10 mouse cellular contexts compared by ENCODE assay signal in the genomic region with DNA sequence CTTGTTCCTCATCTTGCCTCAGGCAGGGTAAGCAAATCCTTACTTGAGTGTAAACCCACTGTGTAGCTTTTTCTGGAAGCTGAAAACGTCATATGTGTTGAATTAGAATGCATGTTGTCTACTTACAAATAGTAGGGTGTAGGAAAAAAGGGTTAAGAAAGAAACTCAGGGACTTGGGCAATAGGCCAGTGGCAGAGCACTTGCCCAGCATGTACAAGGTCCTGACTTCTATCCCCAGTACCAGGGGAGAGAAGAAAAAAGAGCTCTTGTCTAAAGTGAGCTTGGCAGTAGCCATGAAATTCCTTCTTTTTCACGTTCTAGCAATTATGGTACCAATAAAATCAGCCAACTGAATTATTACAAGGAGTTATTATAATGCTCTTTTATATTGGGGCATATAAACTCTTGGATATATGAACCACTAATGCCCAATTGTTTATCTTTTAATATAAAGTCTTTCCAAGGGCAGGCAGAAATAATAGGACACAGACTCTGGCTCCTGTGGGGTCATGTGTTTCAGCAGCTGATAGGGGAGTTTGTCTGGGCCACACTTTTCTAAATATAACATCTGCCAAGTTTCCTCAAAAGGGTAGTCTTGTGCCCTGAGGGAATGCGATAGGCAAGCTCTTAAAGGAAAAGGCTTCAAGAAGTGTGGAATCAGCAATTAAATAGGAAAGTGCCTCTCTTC.
DNase-seq lines count a peak whose midpoint lies in the region; ATAC-seq and TF ChIP-seq lines count a peak whose summit lies in the region.
"Had no signal": no experiment of that assay in that cellular context is flagged by ENCODE, and none has a peak within 500 bp of the region (broad histone marks: within the 10 kb centered on the region; RNA-seq: fewer than 3 reads in every experiment).

No protein-coding gene starts in this region.

- 43% methylated on average over 3 of the region's 3 CpGs for WGBS in kidney, embryonic 16.5 days
- 24% methylated on average over 3 of the region's 3 CpGs for WGBS in embryonic facial prominence, embryonic 13.5 days
- WGBS in heart, postnatal 0 days, result 19% methylated on average over 3 of the region's 3 CpGs
- 81% methylated on average over 3 of the region's 3 CpGs for whole genome bisulfite sequencing in macrophage (ENCODE audit: missing documents)

- no peak for ATAC-seq in kidney, embryonic 16.5 days (ENCODE audit: low FRiP score, low TSS enrichment)
- no peak for ATAC-seq in embryonic facial prominence, embryonic 13.5 days (ENCODE audit: insufficient number of reproducible peaks, insufficient read depth, low FRiP score, low TSS enrichment, low read depth)
- ATAC-seq in heart, postnatal 0 days (ENCODE audit: insufficient read depth, low read depth), result peak; percentile 92
- ATAC-seq in erythroblast, adult 5-6 weeks (replicated peaks; ENCODE audit: low FRiP score, poor library complexity, severe bottlenecking), result no peak

- no peaks in the 10 kb centered on the region for H3K79me2 ChIP-seq in macrophage (ENCODE audit: inconsistent target)

- no peaks in the 10 kb centered on the region for H3K9me3 ChIP-seq in kidney, embryonic 16.5 days (ENCODE audit: low read length)
- no peaks in the 10 kb centered on the region for H3K9me3 ChIP-seq in embryonic facial prominence, embryonic 13.5 days
- H3K9me3 ChIP-seq in heart, postnatal 0 days (replicated peaks; ENCODE audit: control insufficient read depth, low read length), result no peaks in the 10 kb centered on the region
- H3K9me3 ChIP-seq: megakaryocyte, embryonic 14.5 days had no signal

- H3K27ac ChIP-seq in kidney, embryonic 16.5 days (ENCODE audit: low read length), result peak overlapping the region; percentile 13; the same call in 1 of the 2 replicates
- peak overlapping the region; percentile 12; the same call in 1 of the 2 replicates for H3K27ac ChIP-seq in embryonic facial prominence, embryonic 13.5 days
- H3K27ac ChIP-seq in heart, postnatal 0 days (ENCODE audit: low read depth), result peak overlapping the region; percentile 90
- peak overlapping the region; percentile 24 for H3K27ac ChIP-seq in macrophage

- H3K4me1 ChIP-seq in kidney, embryonic 16.5 days (ENCODE audit: insufficient read depth, low read length), result peaks cover 8% of the 10 kb centered on the region; the same call in 1 of the 2 replicates
- peaks cover 11% of the 10 kb centered on the region for H3K4me1 ChIP-seq in embryonic facial prominence, embryonic 13.5 days
- peaks cover 26% of the 10 kb centered on the region for H3K4me1 ChIP-seq in heart, postnatal 0 days (ENCODE audit: control insufficient read depth, insufficient read depth)

- no peaks in the 10 kb centered on the region for H3K27me3 ChIP-seq in kidney, embryonic 16.5 days (ENCODE audit: insufficient read depth, low read length)
- H3K27me3 ChIP-seq in embryonic facial prominence, embryonic 13.5 days, result no peaks in the 10 kb centered on the region
- H3K27me3 ChIP-seq in heart, postnatal 0 days (ENCODE audit: control insufficient read depth, insufficient read depth, low read length), result no peaks in the 10 kb centered on the region
- H3K27me3 ChIP-seq: megakaryocyte, embryonic 14.5 days had no signal

- H3K9ac ChIP-seq in kidney, embryonic 16.5 days (replicated peaks; ENCODE audit: low read length), result no peak overlapping the region
- H3K9ac ChIP-seq in embryonic facial prominence, embryonic 13.5 days, result no peak overlapping the region
- no peak overlapping the region for H3K9ac ChIP-seq in heart, postnatal 0 days (replicated peaks; ENCODE audit: low read depth, low read length)

- TF ChIP-seq CTCF in heart, postnatal 0 days (IDR thresholded peaks at IDR 0.05; ENCODE audit: low read depth), result no peak

- TF ChIP-seq EP300 in heart, postnatal 0 days (IDR thresholded peaks at IDR 0.05; ENCODE audit: low read depth), result peak; percentile 88

- no peak for DNase-seq in kidney, postnatal 10 days
- peak; percentile 88 for DNase-seq in heart, postnatal 0 days (ENCODE audit: low spot score)
- DNase-seq in MN1 (ENCODE audit: low spot score), result no peak
- no peak for DNase-seq in retina, postnatal 1 day
- DNase-seq: cerebellum, adult 8-10 months had no signal

- H3K36me3 ChIP-seq in kidney, embryonic 16.5 days (ENCODE audit: insufficient read depth, low read length), result no peaks in the 10 kb centered on the region
- H3K36me3 ChIP-seq in embryonic facial prominence, embryonic 13.5 days, result no peaks in the 10 kb centered on the region
- H3K36me3 ChIP-seq in heart, postnatal 0 days (replicated peaks; ENCODE audit: control insufficient read depth, insufficient read depth, low read length), result no peaks in the 10 kb centered on the region
- no peaks in the 10 kb centered on the region for H3K36me3 ChIP-seq in macrophage (ENCODE audit: inconsistent target)

- no peak overlapping the region for H3K4me3 ChIP-seq in kidney, embryonic 16.5 days (ENCODE audit: low read length)
- no peak overlapping the region for H3K4me3 ChIP-seq in embryonic facial prominence, embryonic 13.5 days
- H3K4me3 ChIP-seq in heart, postnatal 0 days (ENCODE audit: low read depth, low read length), result no peak overlapping the region
- no peak overlapping the region for H3K4me3 ChIP-seq in macrophage (ENCODE audit: inconsistent target)
- H3K4me3 ChIP-seq: megakaryocyte, embryonic 14.5 days had no signal

- H3K4me2 ChIP-seq in kidney, embryonic 16.5 days (replicated peaks; ENCODE audit: low read depth, low read length), result no peak overlapping the region
- no peak overlapping the region for H3K4me2 ChIP-seq in embryonic facial prominence, embryonic 13.5 days
- no peak overlapping the region for H3K4me2 ChIP-seq in heart, postnatal 0 days (ENCODE audit: low read depth, low read length)

Comparison
In these comparisons a context has a peak if more than half of its experiments do, and no peak if none do; other contexts are left out.
1. H3K27ac ChIP-seq: peak in every context shown above with its lines; median percentile 90 in heart, postnatal 0 days; 24 in macrophage; 13 in kidney, embryonic 16.5 days; 12 in embryonic facial prominence, embryonic 13.5 days.